Mouse (Mus musculus) intestine, embryonic 16.5 days (tissue): Measurements from ENCODE around the gene Iqcj. TPM values are rescaled to one million over a fixed set of nuclear protein-coding genes. Genes with fewer than 3 reads are reported as not detected.
"Not testable (repeated sequence)": the region's sequence is repeated elsewhere in the genome, so short reads cannot be mapped to it uniquely, and the experiment has no call there.

Experiments used
- ATAC-seq: fragments of 200-750 bp; cut with Nextera tagmentation; 2 replicates; pipeline ENCODE4 v1.8.0; 2017; ENCODE audit warnings: moderate TSS enrichment, moderate library complexity
- H3K27ac ChIP-seq: fragments of 300-500 bp; sonication (generic); 2 replicates; pipeline ENCODE4 v1.5.1; 2014; ENCODE audit warnings: mild to moderate bottlenecking, low read length
- H3K27me3 ChIP-seq: fragments of 300-500 bp; sonication (generic); replicated peaks from 2 replicates; pipeline ENCODE4 v1.6.1; 2014; ENCODE audit warnings: low read length, control low read depth, mixed read lengths; ENCODE audit not compliant: control insufficient read depth, insufficient read depth
- H3K36me3 ChIP-seq: fragments of 300-500 bp; sonication (generic); 2 replicates; pipeline ENCODE4 v1.6.1; 2014; ENCODE audit warnings: low read length, control low read depth; ENCODE audit not compliant: control insufficient read depth, insufficient read depth
- H3K4me1 ChIP-seq: fragments of 300-500 bp; sonication (generic); 2 replicates; pipeline ENCODE4 v1.6.1; 2014; ENCODE audit warnings: low read length, control low read depth, mixed read lengths; ENCODE audit not compliant: control insufficient read depth, insufficient read depth
- H3K4me2 ChIP-seq: fragments of 300-500 bp; sonication (generic); 2 replicates; pipeline ENCODE4 v1.6.1; 2014; ENCODE audit warnings: low read depth, low read length, control low read depth
- H3K4me3 ChIP-seq: fragments of 300-500 bp; sonication (generic); 2 replicates; pipeline ENCODE4 v1.5.1; 2014; ENCODE audit warnings: mild to moderate bottlenecking, low read length
- H3K9ac ChIP-seq: fragments of 300-500 bp; sonication (generic); 2 replicates; pipeline ENCODE4 v1.6.1; 2014; ENCODE audit warnings: low read depth, low read length
- H3K9me3 ChIP-seq: fragments of 300-500 bp; sonication (generic); 2 replicates; pipeline ENCODE4 v1.6.1; 2016; ENCODE audit warnings: low read length, control low read depth; ENCODE audit not compliant: control insufficient read depth
- WGBS: fragments of 180-500 bp; shearing (Covaris S2); extraction: QIAGEN DNeasy Blood & Tissue Kit; methylation state at CpG from one replicate; pipeline ENCODE4 v1.1.7; 2014; 5-methylcytosine and 5-hydroxymethylcytosine counted together
- polyA plus RNA-seq: library from polyadenylated mRNA; unstranded; fragments of >200 nt; fragmentation: Nextera tagmentation; extraction: Ambion mirVana; gene quantifications from 2 replicates; pipeline ENCODE4 v1.2.1, GENCODE M21; 2015

Iqcj gene
- polyA plus RNA-seq, 1 experiment from 2014 or later: 0.18 TPM

GRCm38 (mm10) chr3:68085024-68085423 lies 193.0 kb downstream of the Iqcj start:
- H3K27me3 ChIP-seq: no peaks in the 10 kb centered on the region
- H3K27ac ChIP-seq: no peak overlapping the region
- 66% methylated on average over 2 of the region's 2 CpGs for WGBS
- no peaks in the 10 kb centered on the region for H3K36me3 ChIP-seq
- H3K9ac ChIP-seq: no peak overlapping the region
- H3K4me1 ChIP-seq: no peaks in the 10 kb centered on the region
- no peaks in the 10 kb centered on the region for H3K9me3 ChIP-seq
- no peak overlapping the region for H3K4me2 ChIP-seq
- ATAC-seq: no peak
- no peak overlapping the region for H3K4me3 ChIP-seq

- no peak overlapping the region for H3K4me3 ChIP-seq
- no peak for ATAC-seq
- H3K36me3 ChIP-seq: no peaks in the 10 kb centered on the region
- no peaks in the 10 kb centered on the region for H3K9me3 ChIP-seq
- 71% methylated on average over 4 of the region's 4 CpGs for WGBS
- H3K4me1 ChIP-seq: no peaks in the 10 kb centered on the region
- H3K27me3 ChIP-seq: no peaks in the 10 kb centered on the region
- H3K4me2 ChIP-seq: no peak overlapping the region
- no peak overlapping the region for H3K9ac ChIP-seq
- H3K27ac ChIP-seq: no peak overlapping the region
Measured at GRCm38 (mm10) chr3:68092108-68092507, 200.1 kb downstream of the Iqcj start.

GRCm38 (mm10) chr3:68096724-68097431 lies 204.9 kb downstream of the Iqcj start:
- no peaks in the 10 kb centered on the region for H3K9me3 ChIP-seq
- no peak overlapping the region for H3K9ac ChIP-seq
- H3K27ac ChIP-seq: no peak overlapping the region
- H3K36me3 ChIP-seq: no peaks in the 10 kb centered on the region
- no peaks in the 10 kb centered on the region for H3K27me3 ChIP-seq
- no peak for ATAC-seq
- H3K4me3 ChIP-seq: no peak overlapping the region
- H3K4me2 ChIP-seq: no peak overlapping the region
- H3K4me1 ChIP-seq: no peaks in the 10 kb centered on the region
- WGBS: 71% methylated on average over 4 of the region's 4 CpGs

- not testable (repeated sequence) for H3K36me3 ChIP-seq, H3K27ac ChIP-seq, H3K9ac ChIP-seq, H3K4me3 ChIP-seq, H3K27me3 ChIP-seq, H3K4me1 ChIP-seq, ATAC-seq, H3K9me3 ChIP-seq, H3K4me2 ChIP-seq
- WGBS: 85% methylated on average over 6 of the region's 6 CpGs
Measured at GRCm38 (mm10) chr3:68099561-68099960, 207.5 kb downstream of the Iqcj start.

GRCm38 (mm10) chr3:68101343-68101742 lies 209.3 kb downstream of the Iqcj start:
- Histone ChIP-seq H3K36me3 (no peaks in the 10 kb centered on the region), H3K27me3 (no peaks in the 10 kb centered on the region), H3K4me3 (no peak overlapping the region), H3K9me3 (no peaks in the 10 kb centered on the region), H3K4me2 (no peak overlapping the region), H3K4me1 (no peaks in the 10 kb centered on the region), H3K9ac (no peak overlapping the region), H3K27ac (no peak overlapping the region)
- WGBS: 54% methylated on average over 4 of the region's 4 CpGs
- no peak for ATAC-seq

- no peaks in the 10 kb centered on the region for H3K9me3 ChIP-seq
- no peak overlapping the region for H3K4me2 ChIP-seq
- ATAC-seq: no peak
- H3K27me3 ChIP-seq: no peaks in the 10 kb centered on the region
- H3K4me1 ChIP-seq: no peaks in the 10 kb centered on the region
- no peaks in the 10 kb centered on the region for H3K36me3 ChIP-seq
- no peak overlapping the region for H3K9ac ChIP-seq
- H3K27ac ChIP-seq: no peak overlapping the region
- WGBS: 75% methylated on average over 2 of the region's 2 CpGs
- H3K4me3 ChIP-seq: no peak overlapping the region
Measured at GRCm38 (mm10) chr3:68105081-68105685, 213.2 kb downstream of the Iqcj start.

Other genes starting within 250 kb of the Iqcj start
- gene Iqschfp, start within 50 bp of the Iqcj start, polyA plus RNA-seq: not detected in 2 replicates
- 29.7 and 31.2 TPM in 2 replicates for gene Schip1, start 172.6 kb downstream of the Iqcj start, polyA plus RNA-seq